Mouse (Mus musculus): Measurements from ENCODE around the gene Nudt10.
"Not testable (repeated sequence)": the region's sequence is repeated elsewhere in the genome, so short reads cannot be mapped to it uniquely, and the experiment has no call there.

Nudt10 gene

DNA sequence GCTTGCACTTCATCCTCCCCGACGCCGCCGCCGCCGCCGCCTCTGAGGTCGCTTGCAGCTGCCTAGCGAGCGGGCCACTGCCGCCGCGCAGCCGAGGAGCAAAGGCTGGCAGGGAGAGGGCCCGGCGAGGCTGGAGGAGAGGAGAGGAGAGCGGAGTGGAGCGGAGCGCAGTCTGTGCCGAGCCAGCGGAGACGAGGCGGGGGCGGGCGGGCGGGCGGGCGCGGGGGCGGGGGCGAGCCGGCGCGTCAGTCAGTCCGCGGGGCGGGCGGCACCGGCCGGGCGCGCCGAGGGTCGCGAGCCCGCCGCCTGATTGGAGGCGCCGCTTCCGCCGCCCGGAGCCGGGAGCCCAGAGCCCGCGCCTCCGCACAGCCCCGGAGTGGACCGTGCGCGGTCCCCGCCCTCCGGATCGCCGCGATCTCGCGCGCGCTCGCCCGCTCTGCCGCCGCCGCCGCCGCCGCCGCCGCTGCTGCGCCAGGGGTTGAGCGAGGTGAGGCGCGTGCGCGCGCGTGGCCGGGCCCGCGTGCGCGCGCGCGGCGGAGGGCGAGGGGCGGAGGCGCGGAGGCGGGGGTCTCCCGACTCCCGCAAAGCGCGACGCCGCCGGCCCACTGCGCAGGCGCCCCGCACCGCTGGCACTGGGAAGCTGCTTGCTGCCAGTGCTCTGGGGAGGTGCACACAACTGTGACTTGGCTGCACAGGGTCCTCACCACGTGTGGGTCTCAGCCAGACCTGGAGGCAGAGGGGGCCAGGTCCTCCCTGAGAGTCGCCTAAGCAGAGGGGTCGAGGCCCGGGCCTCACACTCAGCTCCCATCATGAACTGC is at the start of gene Nudt10:
Gene Nudt10 (minus strand): TSS at position 193 of the 818 bp plus-strand sequence.
- not testable (repeated sequence) for DNase-seq (ENCODE audit: low spot score in 2 of 2)

- not testable (repeated sequence) for DNase-seq (ENCODE audit: low spot score in 2 of 2)
Observed at GRCm38 (mm10) chrX:6172136-6172822, 536 bp downstream of the Nudt10 start.

- no peak for DNase-seq (ENCODE audit: low spot score in 2 of 2)
Observed at GRCm38 (mm10) chrX:6171718-6172117, 1.1 kb downstream of the Nudt10 start.
